Mouse (Mus musculus) liver, postnatal 0 days (tissue): ENCODE results near the gene Evi5.

Experiments used
- CTCF ChIP-seq: sonication (generic); IDR thresholded peaks from 2 replicates; pipeline ENCODE4 v1.5.1; 2016; ENCODE audit warnings: antibody characterized with exemption, low read depth
- EP300 ChIP-seq: IDR thresholded peaks from 2 replicates; pipeline ENCODE4 v1.6.1; 2016; ENCODE audit warnings: antibody characterized with exemption, low read depth, mild to moderate bottlenecking

GRCm38 (mm10) chr5:107880710-107881109, 5.8 kb upstream of the Evi5 start:
- TF ChIP-seq CTCF = no peak
- TF ChIP-seq EP300 = no peak
